Mouse (Mus musculus) liver, embryonic 16.5 days (tissue): ENCODE measurements around the gene Pmch. TPM values are rescaled to one million over a fixed set of nuclear protein-coding genes. Genes with fewer than 3 reads are reported as not detected.

Source experiments
- ATAC-seq: fragments of 200-750 bp; cut with Nextera tagmentation; 2 replicates; pipeline ENCODE4 v1.8.0; 2017; ENCODE audit warnings: low read depth, mild to moderate bottlenecking, moderate number of reproducible peaks, moderate library complexity
- H3K27ac ChIP-seq: fragments of 300-500 bp; sonication (generic); 2 replicates; pipeline ENCODE4 v1.5.1; 2014; ENCODE audit warnings: mild to moderate bottlenecking, low read length
- H3K27me3 ChIP-seq: fragments of 300-500 bp; sonication (generic); 2 replicates; pipeline ENCODE4 v1.6.1; 2014; ENCODE audit warnings: low read depth, low read length, mixed read lengths; ENCODE audit not compliant: control insufficient read depth, insufficient read depth
- H3K36me3 ChIP-seq: fragments of 300-500 bp; sonication (generic); 2 replicates; pipeline ENCODE4 v1.6.1; 2014; ENCODE audit warnings: mild to moderate bottlenecking; ENCODE audit not compliant: control insufficient read depth, insufficient read depth
- H3K4me1 ChIP-seq: fragments of 300-500 bp; sonication (generic); 2 replicates; pipeline ENCODE4 v1.6.1; 2014; ENCODE audit warnings: low read depth, low read length, mixed read lengths; ENCODE audit not compliant: control insufficient read depth
- H3K4me2 ChIP-seq: fragments of 300-500 bp; sonication (generic); 2 replicates; pipeline ENCODE4 v1.6.1; 2014; ENCODE audit warnings: low read depth, low read length, mixed read lengths
- H3K4me3 ChIP-seq: fragments of 300-500 bp; sonication (generic); 2 replicates; pipeline ENCODE4 v1.5.1; 2014; ENCODE audit warnings: low read depth, mild to moderate bottlenecking, low read length
- H3K9ac ChIP-seq: fragments of 300-500 bp; sonication (generic); 2 replicates; pipeline ENCODE4 v1.6.1; 2014; ENCODE audit warnings: low read depth, low read length
- H3K9me3 ChIP-seq: fragments of 300-500 bp; sonication (generic); replicated peaks from 2 replicates; pipeline ENCODE4 v1.6.1; 2016; ENCODE audit warnings: low read length; ENCODE audit not compliant: control insufficient read depth
- WGBS: fragments of 180-500 bp; shearing (Covaris S2); extraction: QIAGEN DNeasy Blood & Tissue Kit; methylation state at CpG from one replicate; pipeline ENCODE4 v1.1.7; 2014; ENCODE audit not compliant: insufficient replicate concordance; 5-methylcytosine and 5-hydroxymethylcytosine counted together
- polyA plus RNA-seq: library from polyadenylated mRNA; unstranded; fragments of >200 nt; fragmentation: Nextera tagmentation; extraction: Ambion mirVana; gene quantifications from 2 replicates; pipeline ENCODE4 v1.2.1, GENCODE M21; 2015

The Pmch gene
- 0.25 and 0.40 TPM in 2 replicates for polyA plus RNA-seq

- no peaks in the 10 kb centered on the region for H3K9me3 ChIP-seq
- peaks cover 4% of the 10 kb centered on the region for H3K36me3 ChIP-seq
- H3K4me1 ChIP-seq = no peaks in the 10 kb centered on the region
- H3K4me3 ChIP-seq = no peak within 1 kb of the TSS
- 75% methylated on average over 5 of the region's 5 CpGs for WGBS
- no peak within 1 kb of the TSS for H3K27ac ChIP-seq
- H3K9ac ChIP-seq = no peak within 1 kb of the TSS
- no peaks in the 10 kb centered on the region for H3K27me3 ChIP-seq
- ATAC-seq = no peak
- H3K4me2 ChIP-seq = no peak within 1 kb of the TSS
Observed at GRCm38 (mm10) chr10:88090772-88091171, at the start of gene Pmch. Gene Pmch, plus strand, starts transcription at chr10:88091072.

DNA sequence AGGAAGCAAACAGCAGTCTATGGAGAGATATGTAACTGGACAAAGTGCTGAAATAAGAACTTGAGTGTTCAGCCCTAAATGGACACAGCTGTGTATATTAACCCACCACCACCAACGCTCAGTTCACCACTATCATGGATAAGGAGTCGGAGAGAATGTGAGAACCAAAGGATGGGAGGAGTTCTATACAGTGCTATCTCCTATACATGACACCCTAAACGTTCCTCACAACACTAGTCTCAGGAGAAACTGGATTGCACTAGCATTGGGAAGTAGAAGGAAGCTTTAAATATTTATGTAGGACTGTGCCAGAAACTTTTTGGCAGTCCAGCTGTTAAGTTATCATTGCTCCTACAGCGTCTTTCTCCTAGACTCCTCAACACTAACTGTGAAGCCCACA is 46.6 kb upstream of the Pmch start:
- Histone ChIP-seq H3K4me1 (no peaks in the 10 kb centered on the region), H3K27me3 (no peaks in the 10 kb centered on the region), H3K9ac (no peak overlapping the region), H3K27ac (no peak overlapping the region), H3K4me3 (no peak overlapping the region), H3K36me3 (no peaks in the 10 kb centered on the region), H3K4me2 (no peak overlapping the region), H3K9me3 (no peaks in the 10 kb centered on the region)
- WGBS = 59% methylated on average over 4 of the region's 4 CpGs
- no peak for ATAC-seq

DNA sequence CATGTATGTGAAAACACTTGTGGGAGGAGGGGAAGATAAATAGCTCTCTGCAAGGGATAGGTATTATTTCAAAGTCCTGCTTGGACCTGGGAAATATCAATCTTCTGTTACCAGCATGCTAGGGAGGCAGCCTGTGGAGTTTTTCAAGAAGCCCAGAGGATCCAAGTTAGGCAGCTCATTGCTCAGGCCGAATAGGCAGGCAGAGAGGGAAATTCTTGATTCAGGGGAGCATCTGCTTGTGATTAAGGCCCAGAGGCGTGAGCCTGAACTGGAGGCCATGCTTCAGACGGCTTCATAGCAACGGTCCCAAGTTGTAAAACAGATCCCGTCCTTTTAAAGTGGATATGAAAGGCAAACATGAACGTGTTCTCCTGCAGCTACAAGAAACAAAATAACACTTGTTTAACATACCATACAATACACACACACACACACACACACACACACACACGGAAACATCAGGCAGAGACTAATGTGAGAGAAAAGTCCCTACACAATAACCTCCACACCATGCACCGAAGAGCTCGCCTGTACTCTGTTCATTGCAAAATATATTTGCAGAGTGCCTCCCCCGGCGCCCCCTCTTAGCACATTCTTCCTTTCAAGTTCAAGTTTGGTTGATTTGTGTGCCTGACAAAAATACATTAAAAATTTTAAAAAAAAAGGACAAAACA is 44.6 kb upstream of the Pmch start:
- no peak for ATAC-seq
- H3K36me3 ChIP-seq = no peaks in the 10 kb centered on the region
- no peaks in the 10 kb centered on the region for H3K4me1 ChIP-seq
- no peak overlapping the region for H3K27ac ChIP-seq
- no peak overlapping the region for H3K4me3 ChIP-seq
- H3K9ac ChIP-seq = no peak overlapping the region
- no peak overlapping the region for H3K4me2 ChIP-seq
- 63% methylated on average over 11 of the region's 11 CpGs for WGBS
- H3K9me3 ChIP-seq = no peaks in the 10 kb centered on the region
- no peaks in the 10 kb centered on the region for H3K27me3 ChIP-seq

DNA sequence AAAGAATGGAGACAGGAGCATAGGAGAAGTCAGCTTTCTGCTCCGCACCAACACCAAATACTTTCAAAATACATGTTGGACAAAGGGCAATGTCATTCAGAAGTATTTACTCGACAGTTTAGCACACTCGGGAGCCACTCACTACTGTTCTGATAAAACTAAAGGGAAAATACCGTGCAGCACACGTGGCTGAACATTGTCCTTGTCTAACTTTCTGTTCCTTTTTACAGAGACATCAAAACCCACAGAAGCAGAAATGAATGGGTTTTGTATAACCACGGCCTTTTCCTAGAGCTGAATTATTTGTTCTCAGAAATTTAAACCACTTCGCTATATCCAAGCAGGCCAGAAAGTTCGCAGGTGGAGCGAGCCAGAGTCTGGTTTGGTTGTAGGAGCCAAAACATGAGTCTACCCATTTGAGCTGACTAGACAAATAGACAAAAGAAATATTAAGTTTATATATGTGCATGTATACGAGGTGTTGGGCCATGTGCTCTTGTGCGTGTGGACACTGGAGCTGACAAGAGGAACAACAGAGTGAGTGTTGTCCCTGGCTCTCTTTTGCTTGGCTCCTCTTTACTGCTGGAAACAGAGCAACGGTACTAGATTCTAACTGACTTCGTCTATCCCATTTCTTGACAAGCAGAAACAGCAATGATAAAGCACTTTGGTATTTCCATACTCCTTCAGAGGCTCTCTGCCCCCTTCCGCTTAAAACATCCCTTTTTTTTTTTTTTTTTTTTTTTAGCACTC is 36.5 kb upstream of the Pmch start:
- 37% methylated on average over 14 of the region's 14 CpGs for WGBS
- Histone ChIP-seq H3K4me1 (no peaks in the 10 kb centered on the region), H3K4me2 (no peak overlapping the region), H3K27me3 (no peaks in the 10 kb centered on the region), H3K9me3 (no peaks in the 10 kb centered on the region), H3K4me3 (no peak overlapping the region), H3K9ac (no peak overlapping the region), H3K36me3 (no peaks in the 10 kb centered on the region), H3K27ac (no peak overlapping the region)
- ATAC-seq = no peak

GRCm38 (mm10) chr10:88056950-88057649 is 33.8 kb upstream of the Pmch start:
- no peak overlapping the region for H3K9ac ChIP-seq
- H3K4me3 ChIP-seq = no peak overlapping the region
- H3K4me1 ChIP-seq = no peaks in the 10 kb centered on the region
- H3K36me3 ChIP-seq = no peaks in the 10 kb centered on the region
- H3K27me3 ChIP-seq = no peaks in the 10 kb centered on the region
- H3K9me3 ChIP-seq = no peaks in the 10 kb centered on the region
- WGBS = 58% methylated on average over 14 of the region's 14 CpGs
- no peak overlapping the region for H3K27ac ChIP-seq
- ATAC-seq = no peak
- H3K4me2 ChIP-seq = no peak overlapping the region

- no peaks in the 10 kb centered on the region for H3K36me3 ChIP-seq
- no peak overlapping the region for H3K27ac ChIP-seq
- no peak overlapping the region for H3K4me3 ChIP-seq
- H3K4me2 ChIP-seq = no peak overlapping the region
- H3K27me3 ChIP-seq = no peaks in the 10 kb centered on the region
- no peaks in the 10 kb centered on the region for H3K4me1 ChIP-seq
- ATAC-seq = no peak
- H3K9ac ChIP-seq = no peak overlapping the region
- WGBS = 73% methylated on average over 4 of the region's 4 CpGs
- H3K9me3 ChIP-seq = no peaks in the 10 kb centered on the region
Observed at GRCm38 (mm10) chr10:88063436-88063835, 27.4 kb upstream of the Pmch start.

- no peaks in the 10 kb centered on the region for H3K27me3 ChIP-seq
- no peaks in the 10 kb centered on the region for H3K36me3 ChIP-seq
- no peak overlapping the region for H3K4me2 ChIP-seq
- H3K4me3 ChIP-seq = no peak overlapping the region
- no peak overlapping the region for H3K9ac ChIP-seq
- no peak overlapping the region for H3K27ac ChIP-seq
- no peaks in the 10 kb centered on the region for H3K4me1 ChIP-seq
- 37% methylated on average over 2 of the region's 2 CpGs for WGBS
- no peak for ATAC-seq
- H3K9me3 ChIP-seq = no peaks in the 10 kb centered on the region
Observed at GRCm38 (mm10) chr10:88064872-88065271, 26.0 kb upstream of the Pmch start.

DNA sequence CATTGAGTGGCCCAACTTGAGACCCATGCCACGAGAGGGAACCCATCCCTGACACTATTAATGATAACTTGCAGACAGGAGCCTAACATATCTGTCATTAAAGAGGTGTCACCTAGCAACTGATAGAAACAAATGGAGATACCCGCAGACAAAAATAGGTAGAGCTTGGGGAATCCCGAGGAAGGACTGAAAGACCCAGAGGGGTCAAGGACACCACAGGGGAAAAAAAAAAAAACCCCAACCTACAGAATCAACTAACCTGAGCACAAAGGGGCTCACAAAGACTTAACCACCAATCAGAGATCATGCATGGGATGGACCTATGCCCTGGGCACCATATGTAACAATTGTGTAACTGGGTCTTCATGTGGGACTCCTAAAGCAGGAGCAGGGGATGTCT is 23.5 kb upstream of the Pmch start:
- H3K27ac ChIP-seq = no peak overlapping the region
- H3K9ac ChIP-seq = no peak overlapping the region
- WGBS = 63% methylated on average over 3 of the region's 3 CpGs
- H3K27me3 ChIP-seq = no peaks in the 10 kb centered on the region
- no peak overlapping the region for H3K4me2 ChIP-seq
- no peaks in the 10 kb centered on the region for H3K36me3 ChIP-seq
- H3K4me1 ChIP-seq = no peaks in the 10 kb centered on the region
- no peaks in the 10 kb centered on the region for H3K9me3 ChIP-seq
- no peak overlapping the region for H3K4me3 ChIP-seq
- ATAC-seq = no peak

GRCm38 (mm10) chr10:88106169-88106568 is 15.3 kb downstream of the Pmch start:
- ATAC-seq = no peak
- no peak overlapping the region for H3K27ac ChIP-seq
- 82% methylated on average over 2 of the region's 2 CpGs for WGBS
- H3K36me3 ChIP-seq = no peaks in the 10 kb centered on the region; the same call in 1 of the 2 replicates
- H3K9me3 ChIP-seq = no peaks in the 10 kb centered on the region
- H3K4me2 ChIP-seq = no peak overlapping the region
- no peak overlapping the region for H3K9ac ChIP-seq
- H3K4me1 ChIP-seq = no peaks in the 10 kb centered on the region
- H3K4me3 ChIP-seq = no peak overlapping the region
- no peaks in the 10 kb centered on the region for H3K27me3 ChIP-seq
